Mouse (Mus musculus) testis, adult 2 months (tissue): Measurements from ENCODE around the gene Ino80.

Experiments used
- CTCF ChIP-seq: fragments of 200-500 bp; IDR thresholded peaks from 2 replicates; pipeline ENCODE4 v1.5.1; 2012; ENCODE audit warnings: low read depth, mild to moderate bottlenecking, inconsistent platforms, low read length, moderate library complexity; ENCODE audit not compliant: control insufficient read depth, insufficient read depth, insufficient replicate concordance
- POLR2A ChIP-seq: fragments of 200-500 bp; IDR thresholded peaks from 2 replicates; pipeline ENCODE4 v1.6.1; 2012; ENCODE audit warnings: low read depth, mild to moderate bottlenecking, inconsistent platforms, low read length, moderate library complexity; ENCODE audit not compliant: control insufficient read depth

GRCm38 (mm10) chr2:119367346-119367745, 110.1 kb downstream of the Ino80 start:
- TF ChIP-seq CTCF (no peak), POLR2A (no peak)
